Mouse (Mus musculus) megakaryocyte, embryonic 14.5 days (primary cell): ENCODE measurements around the gene Prss22. TPM values are rescaled to one million over a fixed set of nuclear protein-coding genes. Genes with fewer than 3 reads are reported as not detected.
"Not testable (repeated sequence)": the region's sequence is repeated elsewhere in the genome, so short reads cannot be mapped to it uniquely, and the experiment has no call there.

Experiments used
- H3K27me3 ChIP-seq: replicated peaks from 2 replicates; pipeline ENCODE3; 2012; ENCODE audit warnings: inconsistent platforms
- H3K36me3 ChIP-seq: replicated peaks from 2 replicates; pipeline ENCODE3; 2012; ENCODE audit warnings: low read length, inconsistent platforms, mixed read lengths
- H3K4me1 ChIP-seq: 2 replicates; pipeline ENCODE4 v1.6.1; 2012; ENCODE audit warnings: inconsistent platforms
- H3K4me3 ChIP-seq: replicated peaks from 2 replicates; pipeline ENCODE3; 2012; ENCODE audit warnings: moderate library complexity, mild to moderate bottlenecking, inconsistent platforms
- H3K9me3 ChIP-seq: 2 replicates; pipeline ENCODE4 v1.6.1; 2012; ENCODE audit warnings: inconsistent platforms
- FLI1 ChIP-seq: IDR thresholded peaks from 2 replicates; pipeline ENCODE4 v1.6.1; 2012; ENCODE audit warnings: low read length, inconsistent platforms, mixed read lengths
- GATA1 ChIP-seq: IDR thresholded peaks from 3 replicates; pipeline ENCODE4 v1.6.1; 2012; ENCODE audit warnings: mixed read lengths, low read length, inconsistent platforms, borderline replicate concordance
- polyA plus RNA-seq: library from polyadenylated mRNA; stranded (reverse); fragments of >175 nt; gene quantifications from 2 replicates; pipeline ENCODE4 v1.2.3, GENCODE M21; 2012; ENCODE audit warnings: low replicate concordance; ENCODE audit not compliant: insufficient read depth

Prss22 gene
- polyA plus RNA-seq, 1 experiment: 2.3 TPM

GRCm38 (mm10) chr17:23960084-23960738 lies 37.7 kb downstream of the Prss22 start:
- H3K4me1 ChIP-seq: no peaks in the 10 kb centered on the region
- peaks cover 25% of the 10 kb centered on the region for H3K27me3 ChIP-seq
- no peaks in the 10 kb centered on the region for H3K36me3 ChIP-seq
- no peaks in the 10 kb centered on the region for H3K9me3 ChIP-seq
- no peak overlapping the region for H3K4me3 ChIP-seq
- TF ChIP-seq GATA1: no peak

DNA sequence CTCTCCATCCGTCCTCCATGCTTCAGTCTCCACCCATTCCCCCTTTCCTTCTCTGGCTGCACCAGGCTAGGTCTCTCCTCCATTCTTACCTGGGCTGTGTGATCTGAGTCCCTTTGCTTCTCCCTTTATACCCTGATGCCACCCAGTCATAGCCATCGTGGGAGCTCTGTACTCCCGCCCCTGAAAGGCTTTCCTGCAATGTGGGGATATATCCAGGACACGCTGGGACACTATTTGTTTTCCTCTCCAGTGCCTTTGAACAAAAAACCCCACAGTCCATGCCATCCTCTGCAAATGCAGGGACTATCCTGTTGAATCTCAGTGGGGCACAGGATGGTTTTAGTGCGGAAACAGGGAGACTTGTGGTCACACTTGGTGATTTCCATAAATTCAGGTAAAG lies 42.7 kb downstream of the Prss22 start, which contains the start of gene Sbpl:
TSS of gene Sbpl (minus strand) at position 101 of the 400 bp plus-strand sequence.
- Histone ChIP-seq H3K4me1 (no peaks in the 10 kb centered on the region), H3K36me3 (no peaks in the 10 kb centered on the region), H3K27me3 (peaks cover 28% of the 10 kb centered on the region), H3K9me3 (no peaks in the 10 kb centered on the region), H3K4me3 (no peak within 1 kb of the TSS)
- no peak for TF ChIP-seq GATA1
- no peak for TF ChIP-seq FLI1

- H3K4me3 ChIP-seq, H3K36me3 ChIP-seq, H3K27me3 ChIP-seq, H3K9me3 ChIP-seq, H3K4me1 ChIP-seq: not testable (repeated sequence)
Measured at GRCm38 (mm10) chr17:23950828-23951227, 47.1 kb downstream of the Prss22 start.

GRCm38 (mm10) chr17:23949068-23949467 lies 48.8 kb downstream of the Prss22 start:
- Histone ChIP-seq H3K4me3 (no peak overlapping the region), H3K9me3 (no peaks in the 10 kb centered on the region), H3K27me3 (no peaks in the 10 kb centered on the region), H3K36me3 (no peaks in the 10 kb centered on the region), H3K4me1 (no peaks in the 10 kb centered on the region)
- TF ChIP-seq GATA1 (no peak), FLI1 (no peak)

DNA sequence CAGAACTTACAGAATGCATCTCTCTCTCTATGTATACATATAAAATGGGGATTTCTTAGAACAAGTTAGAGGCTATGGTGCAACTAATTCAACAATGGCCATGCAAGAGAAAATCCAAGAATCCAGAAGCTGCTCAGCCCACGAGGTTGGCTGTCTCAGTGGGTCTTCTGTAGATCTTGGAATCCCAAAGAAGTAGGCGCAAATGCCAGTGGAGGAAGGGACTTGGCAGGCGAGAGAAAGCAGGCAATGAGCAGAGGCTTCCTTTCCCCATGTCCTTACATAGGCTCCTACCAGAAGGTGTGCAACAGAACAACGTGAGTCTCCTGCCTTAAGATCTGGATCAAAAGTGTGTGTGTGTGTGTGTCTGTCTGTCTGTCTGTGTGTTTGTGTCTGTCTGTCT lies 50.4 kb downstream of the Prss22 start:
- H3K4me1 ChIP-seq, H3K36me3 ChIP-seq, H3K4me3 ChIP-seq, H3K27me3 ChIP-seq, H3K9me3 ChIP-seq: not testable (repeated sequence)

Other genes with a start within 250 kb of the Prss22 start
- 6.0 and 53.7 TPM in 2 replicates for gene Flywch1, start 226.5 kb downstream of the Prss22 start, polyA plus RNA-seq
- 17.2 and 29.2 TPM in 2 replicates for gene Flywch2, start 212.0 kb downstream of the Prss22 start, polyA plus RNA-seq
- 117 and 357 TPM in 2 replicates for gene Srrm2, start 207.6 kb downstream of the Prss22 start, polyA plus RNA-seq
- gene Elob, start 169.0 kb downstream of the Prss22 start, polyA plus RNA-seq: 484 and 719 TPM in 2 replicates
- gene Prss33, start 162.0 kb downstream of the Prss22 start, polyA plus RNA-seq: not detected in 2 replicates
- gene Prss32, start 154.2 kb downstream of the Prss22 start, polyA plus RNA-seq: not detected in 2 replicates
- gene Prss41, start 153.9 kb downstream of the Prss22 start, polyA plus RNA-seq: 0.28 TPM in 1 of 2 replicates, not detected in the other
- not detected in 2 replicates for gene Prss21, start 130.0 kb downstream of the Prss22 start, polyA plus RNA-seq
- not detected in 2 replicates for gene Dcpp1, start 117.2 kb downstream of the Prss22 start, polyA plus RNA-seq
- gene Dcpp2, start 117.2 kb downstream of the Prss22 start, polyA plus RNA-seq: not detected in 2 replicates
- gene Dcpp3, start 80.6 kb downstream of the Prss22 start, polyA plus RNA-seq: not detected in 2 replicates
- gene Sbp, start 56.4 kb downstream of the Prss22 start, polyA plus RNA-seq: not detected in 2 replicates
- not detected in 2 replicates for gene Sbpl, start 42.8 kb downstream of the Prss22 start, polyA plus RNA-seq
- gene Prss30, start 17.5 kb downstream of the Prss22 start, polyA plus RNA-seq: 0.09 TPM in 1 of 2 replicates, not detected in the other
- not detected in 2 replicates for gene Prss27, start 40.0 kb upstream of the Prss22 start, polyA plus RNA-seq
- gene Kctd5, start 75.4 kb upstream of the Prss22 start, polyA plus RNA-seq: 5.6 and 38.5 TPM in 2 replicates
- gene Pdpk1, start 152.8 kb upstream of the Prss22 start, polyA plus RNA-seq: 11.7 and 45.6 TPM in 2 replicates
- gene Amdhd2, start 165.7 kb upstream of the Prss22 start, polyA plus RNA-seq: 68.6 and 109 TPM in 2 replicates
- 252 and 695 TPM in 2 replicates for gene Atp6v0c, start 171.6 kb upstream of the Prss22 start, polyA plus RNA-seq
- gene Tbc1d24, start 207.5 kb upstream of the Prss22 start, polyA plus RNA-seq: 1.1 TPM in 1 of 2 replicates, not detected in the other
- 0.25 TPM in 1 of 2 replicates, not detected in the other for gene Ntn3, start 211.4 kb upstream of the Prss22 start, polyA plus RNA-seq
- gene Tedc2, start 222.8 kb upstream of the Prss22 start, polyA plus RNA-seq: 7.4 and 13.2 TPM in 2 replicates